Mouse (Mus musculus) stomach, postnatal 0 days (tissue): Measurements from ENCODE around the gene Colgalt1. TPM values are rescaled to one million over a fixed set of nuclear protein-coding genes. Genes with fewer than 3 reads are reported as not detected.

Experiments used
- ATAC-seq: fragments of 200-750 bp; cut with Nextera tagmentation; 2 replicates; pipeline ENCODE4 v1.8.0; 2017; ENCODE audit not compliant: low FRiP score, low TSS enrichment
- DNase-seq: peaks from one replicate; pipeline ENCODE4 v3.0.0-alpha.2; 2016; ENCODE audit warnings: low spot score
- H3K27ac ChIP-seq: fragments of 300-500 bp; sonication (generic); replicated peaks from 2 replicates; pipeline ENCODE4 v1.5.1; 2014; ENCODE audit warnings: mild to moderate bottlenecking, control low read depth
- H3K27me3 ChIP-seq: fragments of 300-500 bp; sonication (generic); 2 replicates; pipeline ENCODE4 v1.6.1; 2014; ENCODE audit warnings: low read length; ENCODE audit not compliant: control insufficient read depth, insufficient read depth
- H3K36me3 ChIP-seq: fragments of 300-500 bp; sonication (generic); 2 replicates; pipeline ENCODE4 v1.6.1; 2014; ENCODE audit warnings: low read length, mixed read lengths; ENCODE audit not compliant: control insufficient read depth, insufficient read depth
- H3K4me1 ChIP-seq: fragments of 300-500 bp; sonication (generic); replicated peaks from 2 replicates; pipeline ENCODE4 v1.6.1; 2014; ENCODE audit warnings: antibody characterized with exemption; ENCODE audit not compliant: control insufficient read depth, insufficient read depth
- H3K4me2 ChIP-seq: fragments of 300-500 bp; sonication (generic); replicated peaks from 2 replicates; pipeline ENCODE4 v1.6.1; 2014; ENCODE audit warnings: low read depth, mild to moderate bottlenecking, control low read depth, moderate library complexity
- H3K4me3 ChIP-seq: fragments of 300-500 bp; sonication (generic); 2 replicates; pipeline ENCODE4 v1.5.1; 2014; ENCODE audit warnings: low read depth, low read length, control low read depth
- H3K9ac ChIP-seq: fragments of 300-500 bp; sonication (generic); 2 replicates; pipeline ENCODE4 v1.6.1; 2014; ENCODE audit warnings: mild to moderate bottlenecking, low read length, control low read depth, mixed read lengths
- H3K9me3 ChIP-seq: fragments of 300-500 bp; sonication (generic); 2 replicates; pipeline ENCODE4 v1.6.1; 2016; ENCODE audit warnings: low read length; ENCODE audit not compliant: control insufficient read depth
- CTCF ChIP-seq: IDR thresholded peaks from 2 replicates; pipeline ENCODE4 v1.5.1; 2016; ENCODE audit warnings: antibody characterized with exemption, low read depth, mild to moderate bottlenecking, moderate library complexity
- EP300 ChIP-seq: optimal IDR thresholded peaks from 2 replicates; pipeline ENCODE3; 2016; ENCODE audit warnings: antibody characterized with exemption
- WGBS: fragments of 180-500 bp; shearing (Covaris S2); extraction: QIAGEN DNeasy Blood & Tissue Kit; methylation state at CpG from one replicate; pipeline ENCODE4 v1.1.7; 2014; 5-methylcytosine and 5-hydroxymethylcytosine counted together
- polyA plus RNA-seq: library from polyadenylated mRNA; unstranded; fragments of >200 nt; fragmentation: Nextera tagmentation; extraction: Ambion mirVana; gene quantifications from 2 replicates; pipeline ENCODE4 v1.2.1, GENCODE M21; 2015

The Colgalt1 gene
- polyA plus RNA-seq, 1 experiment from 2014 or later = 41.1 TPM

GRCm38 (mm10) chr8:71668220-71668975 lies 57.6 kb downstream of the Colgalt1 start:
- peaks cover 7% of the 10 kb centered on the region; the same call in 1 of the 2 replicates for H3K4me1 ChIP-seq
- H3K4me3 ChIP-seq = no peak overlapping the region
- H3K9ac ChIP-seq = no peak overlapping the region
- ATAC-seq (peak; percentile 28; the same call in 1 of the 2 replicates), DNase-seq (no peak)
- H3K27me3 ChIP-seq = no peaks in the 10 kb centered on the region
- no peaks in the 10 kb centered on the region for H3K36me3 ChIP-seq
- H3K27ac ChIP-seq = no peak overlapping the region
- TF ChIP-seq CTCF (no peak), EP300 (no peak)
- H3K4me2 ChIP-seq = no peak overlapping the region; the same call in 1 of the 2 replicates
- 2% methylated on average over 20 of the region's 21 CpGs for WGBS
- no peaks in the 10 kb centered on the region for H3K9me3 ChIP-seq

GRCm38 (mm10) chr8:71670198-71670597 lies 59.4 kb downstream of the Colgalt1 start:
- H3K9ac ChIP-seq = no peak overlapping the region
- ATAC-seq (no peak), DNase-seq (no peak)
- H3K36me3 ChIP-seq = no peaks in the 10 kb centered on the region
- no peaks in the 10 kb centered on the region for H3K9me3 ChIP-seq
- peak overlapping the region; percentile 92 for H3K4me2 ChIP-seq
- no peaks in the 10 kb centered on the region for H3K27me3 ChIP-seq
- no peak overlapping the region for H3K27ac ChIP-seq
- 13% methylated on average over 8 of the region's 12 CpGs for WGBS
- TF ChIP-seq EP300 (no peak), CTCF (no peak)
- peaks cover 7% of the 10 kb centered on the region; the same call in 1 of the 2 replicates for H3K4me1 ChIP-seq
- H3K4me3 ChIP-seq = peak overlapping the region; percentile 48; the same call in 1 of the 2 replicates

GRCm38 (mm10) chr8:71670621-71671548 lies 60.1 kb downstream of the Colgalt1 start:
- ATAC-seq (peak; percentile 27), DNase-seq (no peak)
- H3K27ac ChIP-seq = no peak overlapping the region
- peaks cover 7% of the 10 kb centered on the region; the same call in 1 of the 2 replicates for H3K4me1 ChIP-seq
- under 1% methylated on average over 49 of the region's 64 CpGs for WGBS
- H3K9me3 ChIP-seq = no peaks in the 10 kb centered on the region
- no peaks in the 10 kb centered on the region for H3K27me3 ChIP-seq
- TF ChIP-seq CTCF = no peak
- TF ChIP-seq EP300 = no peak
- H3K9ac ChIP-seq = no peak overlapping the region
- H3K4me3 ChIP-seq = peak overlapping the region; percentile 48
- no peaks in the 10 kb centered on the region for H3K36me3 ChIP-seq
- H3K4me2 ChIP-seq = peak overlapping the region; percentile 92

- DNase-seq (peak; percentile 89), ATAC-seq (peak; percentile 61)
- Histone ChIP-seq H3K4me2 (peak within 1 kb of the TSS; percentile 92), H3K4me3 (peak within 1 kb of the TSS; percentile 48), H3K9ac (no peak within 1 kb of the TSS), H3K27ac (no peak within 1 kb of the TSS), H3K4me1 (peaks cover 7% of the 10 kb centered on the region; the same call in 1 of the 2 replicates), H3K36me3 (no peaks in the 10 kb centered on the region), H3K27me3 (no peaks in the 10 kb centered on the region), H3K9me3 (no peaks in the 10 kb centered on the region)
- TF ChIP-seq EP300 (no peak), CTCF (no peak)
- under 1% methylated on average over 39 of the region's 42 CpGs for WGBS
Observed at GRCm38 (mm10) chr8:71671549-71671965, 60.8 kb downstream of the Colgalt1 start, which contains the start of gene Unc13a. Unc13a (minus strand) TSS chr8:71671757.

- TF ChIP-seq EP300 = no peak
- TF ChIP-seq CTCF = no peak
- no peak for DNase-seq
- H3K4me3 ChIP-seq = no peak overlapping the region
- no peaks in the 10 kb centered on the region for H3K27me3 ChIP-seq
- ATAC-seq = no peak
- H3K27ac ChIP-seq = no peak overlapping the region
- WGBS = 59% methylated on average over 6 of the region's 6 CpGs
- H3K4me1 ChIP-seq = peaks cover 7% of the 10 kb centered on the region; the same call in 1 of the 2 replicates
- peak overlapping the region; percentile 92; the same call in 1 of the 2 replicates for H3K4me2 ChIP-seq
- H3K9me3 ChIP-seq = no peaks in the 10 kb centered on the region
- no peaks in the 10 kb centered on the region for H3K36me3 ChIP-seq
- no peak overlapping the region for H3K9ac ChIP-seq
Observed at GRCm38 (mm10) chr8:71672168-71672735, 61.5 kb downstream of the Colgalt1 start.
